Mouse (Mus musculus): ENCODE data around the gene Wrap53. TPM values are rescaled to one million over a fixed set of nuclear protein-coding genes. Genes with fewer than 3 reads are reported as not detected.

Gene Wrap53
- total RNA-seq, 1 experiment from 2014 or later: 2.8 TPM

DNA sequence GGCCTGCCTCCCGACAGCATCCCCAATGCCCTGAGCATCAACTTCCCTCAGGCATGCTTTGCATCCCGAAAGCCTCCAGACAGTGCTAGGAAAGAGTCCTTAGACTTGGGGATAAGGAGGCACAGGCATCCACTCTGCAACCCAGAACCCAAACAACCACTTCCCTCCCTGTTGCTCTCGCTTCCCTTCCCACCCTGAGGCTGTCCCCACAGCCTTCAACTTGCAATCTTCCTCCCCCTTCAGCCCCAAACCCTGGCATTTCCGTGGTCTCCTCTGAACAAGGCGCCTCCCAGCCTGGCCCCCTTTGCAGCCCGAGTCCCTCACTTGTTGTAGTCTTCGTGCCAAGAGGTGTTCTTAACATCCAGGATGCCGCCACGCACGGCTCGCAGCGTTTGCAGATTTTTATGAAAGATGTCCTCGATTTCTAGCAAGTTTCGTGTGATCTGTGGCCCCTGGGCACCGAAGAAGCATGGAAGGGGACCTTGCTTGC is 63.9 kb downstream of the Wrap53 start:
- ATAC-seq (replicated peaks; ENCODE audit: insufficient number of reproducible peaks, low FRiP score, low TSS enrichment, poor library complexity, severe bottlenecking): peak; percentile 13; the same call in 1 of the 2 replicates

DNA sequence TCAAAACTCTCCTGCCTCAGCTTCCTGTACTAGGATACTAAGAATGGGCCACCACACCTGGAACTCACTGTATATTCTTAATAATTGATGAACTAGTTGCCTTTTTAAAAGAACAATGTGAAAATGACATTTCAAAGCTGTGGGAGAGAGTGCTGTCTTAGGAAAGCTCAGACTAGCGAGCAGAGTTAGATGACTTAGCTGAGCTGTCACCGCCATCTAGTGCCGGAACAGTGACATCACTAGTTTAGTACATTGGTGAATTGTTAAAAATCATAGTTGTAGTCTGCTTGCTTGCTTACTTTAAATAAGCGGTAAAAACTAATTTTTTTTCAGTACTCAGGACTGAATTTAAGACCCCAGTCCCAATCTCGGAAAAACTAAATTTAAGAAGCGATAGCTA is 66.2 kb downstream of the Wrap53 start:
- 0 out of 2 replicates have a peak, but pooled peaks have one; percentile 41 for ATAC-seq (replicated peaks; ENCODE audit: insufficient number of reproducible peaks, low FRiP score, low TSS enrichment, poor library complexity, severe bottlenecking)

Other genes with a start within 250 kb of the Wrap53 start
- gene Rnf227, start 239.8 kb downstream of the Wrap53 start, total RNA-seq (2017): 1.3 to 3.6 TPM (median 1.5 TPM) in 3 replicates
- gene Chd3, start 210.8 kb downstream of the Wrap53 start, total RNA-seq (2017): 76.7 to 192 TPM (median 86.2 TPM) in 3 replicates
- gene Naa38, start 184.8 kb downstream of the Wrap53 start, total RNA-seq (2017): 51.4 to 93.3 TPM (median 54.6 TPM) in 3 replicates
- 19.2 to 55.3 TPM (median 20.9 TPM) in 3 replicates for gene Cyb5d1, start 184.6 kb downstream of the Wrap53 start, total RNA-seq (2017)
- 3.1 to 3.8 TPM in 2 of 3 replicates, not detected in the other for gene Tmem88, start 182.0 kb downstream of the Wrap53 start, total RNA-seq (2017)
- 14.3 to 27.5 TPM (median 16.8 TPM) in 3 replicates for gene Kdm6b, start 166.6 kb downstream of the Wrap53 start, total RNA-seq (2017)
- gene Dnah2, start 31.1 kb downstream of the Wrap53 start, total RNA-seq (2017): 1.4 to 6.4 TPM (median 4.7 TPM) in 3 replicates
- 0.49 to 0.96 TPM in 2 of 3 replicates, not detected in the other for gene Efnb3, start 20.1 kb downstream of the Wrap53 start, total RNA-seq (2017)
- gene Trp53, start 104 bp upstream of the Wrap53 start, total RNA-seq (2017): 11.9 to 26.9 TPM (median 24.5 TPM) in 3 replicates
- not detected in 3 replicates for gene Atp1b2, start 25.7 kb upstream of the Wrap53 start, total RNA-seq (2017)
- not detected in 3 replicates for gene Shbg, start 37.6 kb upstream of the Wrap53 start, total RNA-seq (2017)
- 0.67 TPM in 1 of 3 replicates, not detected in the others for gene Sat2, start 41.8 kb upstream of the Wrap53 start, total RNA-seq (2017)
- gene Fxr2, start 52.7 kb upstream of the Wrap53 start, total RNA-seq (2017): 64.6 to 83.5 TPM (median 67.9 TPM) in 3 replicates
- gene Sox15, start 75.1 kb upstream of the Wrap53 start, total RNA-seq (2017): 4.1 to 8.2 TPM in 2 of 3 replicates, not detected in the other
- 32.9 to 56.3 TPM (median 49.2 TPM) in 3 replicates for gene Mpdu1, start 82.4 kb upstream of the Wrap53 start, total RNA-seq (2017)
- gene Cd68, start 85.9 kb upstream of the Wrap53 start, total RNA-seq (2017): 203 to 221 TPM (median 207 TPM) in 3 replicates
- gene Eif4a1, start 92.2 kb upstream of the Wrap53 start, total RNA-seq (2017): 597 to 694 TPM (median 633 TPM) in 3 replicates
- 67.5 to 144 TPM (median 118 TPM) in 3 replicates for gene Senp3, start 101.8 kb upstream of the Wrap53 start, total RNA-seq (2017)
- 40.3 to 90.5 TPM (median 78.8 TPM) in 3 replicates for gene Tnfsf13, start 105.5 kb upstream of the Wrap53 start, total RNA-seq (2017)
- 2.5 to 23.1 TPM (median 10.7 TPM) in 3 replicates for gene Tnfsf12, start 115.6 kb upstream of the Wrap53 start, total RNA-seq (2017)
- gene Tnfsfm13, start 115.8 kb upstream of the Wrap53 start, total RNA-seq (2017): 23.9 to 50.5 TPM (median 24.3 TPM) in 3 replicates
- 21.5 to 120 TPM (median 48.7 TPM) in 3 replicates for gene Polr2a, start 178.4 kb upstream of the Wrap53 start, total RNA-seq (2017)
- not detected in 3 replicates for gene Slc35g3, start 181.7 kb upstream of the Wrap53 start, total RNA-seq (2017)
- gene Zbtb4, start 185.7 kb upstream of the Wrap53 start, total RNA-seq (2017): 6.6 to 23.7 TPM (median 7.7 TPM) in 3 replicates
- 2.3 to 5.8 TPM (median 2.7 TPM) in 3 replicates for gene Chrnb1, start 215.7 kb upstream of the Wrap53 start, total RNA-seq (2017)
- 0.64 TPM in 1 of 3 replicates, not detected in the others for gene Fgf11, start 221.6 kb upstream of the Wrap53 start, total RNA-seq (2017)
- gene Tmem102, start 225.4 kb upstream of the Wrap53 start, total RNA-seq (2017): not detected in 3 replicates
- not detected in 3 replicates for gene Gm39566, start 235.0 kb upstream of the Wrap53 start, total RNA-seq (2017)
- 0.29 TPM in 1 of 3 replicates, not detected in the others for gene Spem2, start 238.2 kb upstream of the Wrap53 start, total RNA-seq (2017)
- gene Spem1, start 241.9 kb upstream of the Wrap53 start, total RNA-seq (2017): not detected in 3 replicates

Measured in monocyte, adult 5-6 weeks (primary cell).